Mouse (Mus musculus) hindbrain, postnatal 0 days (tissue): Measurements from ENCODE around the gene Gm20388. TPM values are rescaled to one million over a fixed set of nuclear protein-coding genes. Genes with fewer than 3 reads are reported as not detected.
A peak's percentile ranks its signal among the peaks of the same experiment; 100 is the strongest.

ENCODE experiments used
- ATAC-seq: fragments of 200-750 bp; cut with Nextera tagmentation; 2 replicates; pipeline ENCODE4 v1.8.0; 2017; ENCODE audit warnings: mild to moderate bottlenecking, moderate TSS enrichment, moderate library complexity
- DNase-seq: peaks from one replicate; pipeline ENCODE4 v3.0.0-alpha.2; 2015; ENCODE audit warnings: low spot score
- H3K27ac ChIP-seq: fragments of 300-500 bp; sonication (generic); 2 replicates; pipeline ENCODE4 v1.5.1; 2014; ENCODE audit warnings: mild to moderate bottlenecking
- H3K27me3 ChIP-seq: fragments of 300-500 bp; sonication (generic); 2 replicates; pipeline ENCODE4 v1.6.1; 2014; ENCODE audit warnings: low read length, mixed read lengths; ENCODE audit not compliant: insufficient read depth
- H3K36me3 ChIP-seq: fragments of 300-500 bp; sonication (generic); 2 replicates; pipeline ENCODE4 v1.6.1; 2014; ENCODE audit warnings: low read length, mixed read lengths; ENCODE audit not compliant: insufficient read depth
- H3K4me1 ChIP-seq: fragments of 300-500 bp; sonication (generic); 2 replicates; pipeline ENCODE4 v1.6.1; 2014; ENCODE audit warnings: antibody characterized with exemption, low read length, mixed read lengths; ENCODE audit not compliant: insufficient read depth
- H3K4me2 ChIP-seq: fragments of 300-500 bp; sonication (generic); 2 replicates; pipeline ENCODE4 v1.6.1; 2014; ENCODE audit warnings: low read depth, mild to moderate bottlenecking, low read length, moderate library complexity, mixed read lengths
- H3K4me3 ChIP-seq: fragments of 300-500 bp; sonication (generic); 2 replicates; pipeline ENCODE4 v1.5.1; 2014; ENCODE audit warnings: low read length
- H3K9ac ChIP-seq: fragments of 300-500 bp; sonication (generic); replicated peaks from 2 replicates; pipeline ENCODE4 v1.6.1; 2014; ENCODE audit warnings: mild to moderate bottlenecking, low read length, moderate library complexity, mixed read lengths
- H3K9me3 ChIP-seq: fragments of 300-500 bp; sonication (generic); 2 replicates; pipeline ENCODE4 v1.6.1; 2016; ENCODE audit warnings: low read length, mixed read lengths
- CTCF ChIP-seq: IDR thresholded peaks from 2 replicates; pipeline ENCODE4 v1.5.1; 2016; ENCODE audit warnings: antibody characterized with exemption, control low read depth, low read depth
- WGBS: fragments of 180-500 bp; shearing (Covaris S2); extraction: QIAGEN DNeasy Blood & Tissue Kit; methylation state at CpG from one replicate; pipeline ENCODE4 v1.1.7; 2014; 5-methylcytosine and 5-hydroxymethylcytosine counted together
- polyA plus RNA-seq: library from polyadenylated mRNA; unstranded; fragments of >200 nt; fragmentation: Nextera tagmentation; extraction: Ambion mirVana; gene quantifications from 2 replicates; pipeline ENCODE4 v1.2.1, GENCODE M21; 2015
- total RNA-seq: library from RNA; depleted of rRNA; stranded (reverse); fragments of >200 nt; gene quantifications from 2 replicates; pipeline ENCODE4 v1.2.3, GENCODE M21; 2014

The Gm20388 gene
- total and polyA plus RNA-seq, 2 experiments from 2014 or later, result 71.3 TPM; not detected in 1

DNA sequence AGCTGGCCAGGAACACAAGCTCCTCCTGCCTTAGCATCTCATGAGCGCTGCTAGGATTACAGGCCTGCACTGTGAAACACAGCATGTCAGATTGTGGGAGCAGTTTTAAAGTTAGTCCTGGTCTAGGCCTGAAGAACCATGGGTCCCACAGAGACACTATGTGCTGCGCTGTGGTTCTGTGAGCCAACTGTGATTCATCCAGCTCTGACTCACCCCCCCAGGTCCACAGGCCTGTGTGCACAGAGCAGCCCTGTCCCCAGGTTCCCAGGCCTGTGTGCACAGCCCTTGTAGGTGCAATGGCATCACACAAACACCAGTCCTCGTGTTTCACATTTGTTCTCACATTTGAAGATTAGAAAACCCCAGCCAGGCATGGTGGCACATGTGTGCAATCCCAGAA lies 4420.5 kb downstream of the Gm20388 start:
- peaks cover 19% of the 10 kb centered on the region for H3K36me3 ChIP-seq
- no peak overlapping the region for H3K4me3 ChIP-seq
- 87% methylated on average over 3 of the region's 3 CpGs for WGBS
- no peak overlapping the region for H3K9ac ChIP-seq
- H3K4me1 ChIP-seq, result no peaks in the 10 kb centered on the region
- no peaks in the 10 kb centered on the region for H3K27me3 ChIP-seq
- no peak for TF ChIP-seq CTCF
- ATAC-seq (no peak), DNase-seq (no peak)
- H3K9me3 ChIP-seq, result no peaks in the 10 kb centered on the region
- no peak overlapping the region for H3K4me2 ChIP-seq
- H3K27ac ChIP-seq, result 0 out of 2 replicates have a peak overlapping the region, but pooled peaks have one; percentile 48

- H3K4me2 ChIP-seq, result no peak overlapping the region
- no peak overlapping the region for H3K9ac ChIP-seq
- peaks cover 19% of the 10 kb centered on the region for H3K36me3 ChIP-seq
- H3K9me3 ChIP-seq, result no peaks in the 10 kb centered on the region
- no peaks in the 10 kb centered on the region for H3K4me1 ChIP-seq
- ATAC-seq (no peak), DNase-seq (no peak)
- no peaks in the 10 kb centered on the region for H3K27me3 ChIP-seq
- H3K4me3 ChIP-seq, result no peak overlapping the region
- no peak overlapping the region for H3K27ac ChIP-seq
- WGBS, result 51% methylated on average over 11 of the region's 11 CpGs
- TF ChIP-seq CTCF, result no peak
Measured at GRCm38 (mm10) chr8:124331706-124332105, 4421.1 kb downstream of the Gm20388 start.

- H3K4me3 ChIP-seq, result no peak overlapping the region
- no peak overlapping the region for H3K27ac ChIP-seq
- TF ChIP-seq CTCF, result no peak
- peaks cover 52% of the 10 kb centered on the region for H3K36me3 ChIP-seq
- H3K27me3 ChIP-seq, result no peaks in the 10 kb centered on the region
- H3K4me1 ChIP-seq, result 0 out of 2 replicates have a peak, but pooled peaks cover 3% of the 10 kb centered on the region
- H3K9ac ChIP-seq, result no peak overlapping the region
- ATAC-seq (no peak), DNase-seq (no peak)
- WGBS, result 94% methylated on average over 13 of the region's 13 CpGs
- H3K9me3 ChIP-seq, result no peaks in the 10 kb centered on the region
- H3K4me2 ChIP-seq, result no peak overlapping the region
Measured at GRCm38 (mm10) chr8:124336302-124336701, 4425.7 kb downstream of the Gm20388 start.

- no peak overlapping the region for H3K9ac ChIP-seq
- H3K4me2 ChIP-seq, result no peak overlapping the region
- no peak overlapping the region for H3K4me3 ChIP-seq
- 88% methylated on average over 3 of the region's 3 CpGs for WGBS
- ATAC-seq (no peak), DNase-seq (no peak)
- TF ChIP-seq CTCF, result no peak
- H3K4me1 ChIP-seq, result 0 out of 2 replicates have a peak, but pooled peaks cover 3% of the 10 kb centered on the region
- H3K9me3 ChIP-seq, result no peaks in the 10 kb centered on the region
- H3K27me3 ChIP-seq, result no peaks in the 10 kb centered on the region
- H3K27ac ChIP-seq, result no peak overlapping the region
- H3K36me3 ChIP-seq, result peaks cover 62% of the 10 kb centered on the region
Measured at GRCm38 (mm10) chr8:124339742-124340141, 4429.1 kb downstream of the Gm20388 start.

DNA sequence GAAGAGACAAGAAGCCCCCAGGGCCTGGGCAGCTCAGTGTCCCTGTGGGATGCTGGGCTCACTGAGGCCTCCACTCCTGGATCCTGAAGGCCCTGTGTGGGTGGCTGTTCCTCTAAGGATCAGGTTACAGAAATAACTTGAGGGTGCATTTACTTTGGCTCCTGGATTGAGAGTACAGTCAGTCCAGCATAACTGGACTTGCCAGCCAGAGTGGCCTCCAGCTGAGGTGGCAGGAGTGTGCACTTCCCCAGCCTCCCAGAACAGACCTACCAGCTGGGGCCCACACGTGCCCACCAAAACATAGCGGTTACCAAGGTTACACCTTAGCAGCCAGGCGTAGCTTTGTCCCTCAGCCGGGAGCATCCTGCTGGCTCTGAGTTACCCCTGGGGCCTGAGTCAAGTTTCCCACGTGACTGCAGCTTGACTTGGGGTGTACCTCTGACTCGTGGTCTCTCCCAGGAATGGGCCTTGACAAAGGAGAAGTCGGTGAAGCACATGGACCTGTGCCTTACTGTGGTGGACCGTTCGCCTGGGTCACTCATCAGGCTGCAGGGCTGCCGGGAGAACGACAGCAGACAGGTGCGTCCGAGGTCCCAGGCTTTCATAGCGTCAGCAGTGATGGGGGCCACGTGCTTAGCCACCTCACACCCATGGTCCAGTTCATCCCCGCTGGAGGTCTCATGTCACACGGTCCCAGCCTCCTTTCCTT lies 4429.9 kb downstream of the Gm20388 start:
- H3K9ac ChIP-seq, result no peak overlapping the region
- H3K36me3 ChIP-seq, result peaks cover 61% of the 10 kb centered on the region
- H3K4me2 ChIP-seq, result no peak overlapping the region
- no peaks in the 10 kb centered on the region for H3K9me3 ChIP-seq
- H3K4me3 ChIP-seq, result no peak overlapping the region
- WGBS, result 52% methylated on average over 17 of the region's 17 CpGs
- no peak for TF ChIP-seq CTCF
- 0 out of 2 replicates have a peak, but pooled peaks cover 3% of the 10 kb centered on the region for H3K4me1 ChIP-seq
- ATAC-seq (peak; percentile 81), DNase-seq (peak; percentile 54)
- H3K27me3 ChIP-seq, result no peaks in the 10 kb centered on the region
- H3K27ac ChIP-seq, result no peak overlapping the region

DNA sequence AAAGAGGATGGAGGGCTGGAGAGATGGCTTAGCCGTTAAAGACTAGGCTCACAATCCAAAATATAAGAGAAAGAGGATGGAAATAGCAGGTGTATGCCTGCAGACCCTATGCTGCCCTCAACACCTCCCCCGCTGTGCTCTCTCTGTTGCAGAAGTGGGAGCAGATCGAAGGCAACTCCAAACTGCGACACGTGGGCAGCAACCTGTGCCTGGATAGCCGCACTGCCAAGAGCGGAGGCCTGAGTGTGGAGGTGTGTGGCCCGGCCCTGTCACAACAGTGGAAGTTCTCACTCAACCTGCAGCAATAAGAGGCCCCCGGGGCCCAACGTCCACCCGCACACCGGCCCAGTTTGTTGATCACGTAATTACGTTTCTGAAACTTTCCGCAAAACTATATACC lies 4432.5 kb downstream of the Gm20388 start:
- no peak for TF ChIP-seq CTCF
- Histone ChIP-seq H3K27me3 (no peaks in the 10 kb centered on the region), H3K4me2 (no peak overlapping the region), H3K27ac (no peak overlapping the region), H3K36me3 (peaks cover 47% of the 10 kb centered on the region), H3K9ac (no peak overlapping the region), H3K4me3 (no peak overlapping the region), H3K9me3 (no peaks in the 10 kb centered on the region), H3K4me1 (0 out of 2 replicates have a peak, but pooled peaks cover 3% of the 10 kb centered on the region)
- DNase-seq, result no peak
- WGBS, result 96% methylated on average over 15 of the region's 15 CpGs
- ATAC-seq, result no peak

GRCm38 (mm10) chr8:124343991-124344390 lies 4433.4 kb downstream of the Gm20388 start:
- Histone ChIP-seq H3K4me2 (no peak overlapping the region), H3K27ac (no peak overlapping the region), H3K4me3 (no peak overlapping the region), H3K9ac (no peak overlapping the region), H3K9me3 (no peaks in the 10 kb centered on the region), H3K4me1 (0 out of 2 replicates have a peak, but pooled peaks cover 3% of the 10 kb centered on the region), H3K36me3 (peaks cover 40% of the 10 kb centered on the region; the same call in 1 of the 2 replicates), H3K27me3 (no peaks in the 10 kb centered on the region)
- no peak for DNase-seq
- 76% methylated on average over 12 of the region's 12 CpGs for WGBS
- TF ChIP-seq CTCF, result no peak
- ATAC-seq, result no peak
